Mouse (Mus musculus) bone marrow macrophage, adult 2 months (primary cell): ENCODE results near the gene Scn10a.

ENCODE experiments used
- CTCF ChIP-seq: IDR thresholded peaks from 2 replicates; pipeline ENCODE4 v1.5.1; 2012; ENCODE audit warnings: low read depth, mild to moderate bottlenecking, low read length, moderate library complexity
- POLR2A ChIP-seq: IDR thresholded peaks from 2 replicates; pipeline ENCODE4 v1.6.1; 2012; ENCODE audit warnings: mild to moderate bottlenecking, low read depth, low read length, borderline replicate concordance

- no peak for TF ChIP-seq CTCF
- no peak for TF ChIP-seq POLR2A
Measured at GRCm38 (mm10) chr9:119575732-119576131, 143.4 kb downstream of the Scn10a start.
